Mouse (Mus musculus): ENCODE measurements around the gene Tor1aip1.

The Tor1aip1 gene

GRCm38 (mm10) chr1:156028340-156028975, 7.8 kb downstream of the Tor1aip1 start:
- DNase-seq = no peak

- no peak for DNase-seq
Measured at GRCm38 (mm10) chr1:156027849-156028248, 8.4 kb downstream of the Tor1aip1 start.

- no peak for DNase-seq
Measured at GRCm38 (mm10) chr1:156024831-156025503, 11.3 kb downstream of the Tor1aip1 start.

GRCm38 (mm10) chr1:156020402-156020801, 15.9 kb downstream of the Tor1aip1 start:
- no peak for DNase-seq

- DNase-seq = no peak
Measured at GRCm38 (mm10) chr1:156019800-156020199, 16.5 kb downstream of the Tor1aip1 start.

- DNase-seq = no peak
Measured at GRCm38 (mm10) chr1:156009003-156009402, 27.3 kb downstream of the Tor1aip1 start.

- DNase-seq = no peak
Measured at GRCm38 (mm10) chr1:156005906-156006305, 30.4 kb downstream of the Tor1aip1 start.

GRCm38 (mm10) chr1:156003201-156003935, 32.9 kb downstream of the Tor1aip1 start:
- DNase-seq = no peak

- no peak for DNase-seq
Measured at GRCm38 (mm10) chr1:156002366-156002765, 33.9 kb downstream of the Tor1aip1 start.

- no peak for DNase-seq
Measured at GRCm38 (mm10) chr1:155995612-155996011, 40.7 kb downstream of the Tor1aip1 start.

GRCm38 (mm10) chr1:155994524-155994923, 41.8 kb downstream of the Tor1aip1 start:
- no peak for DNase-seq

- DNase-seq = no peak
Measured at GRCm38 (mm10) chr1:155990391-155990790, 45.9 kb downstream of the Tor1aip1 start.

GRCm38 (mm10) chr1:155989387-155989786, 46.9 kb downstream of the Tor1aip1 start:
- peak; percentile 19 for DNase-seq

- no peak for DNase-seq
Measured at GRCm38 (mm10) chr1:155987625-155988024, 48.7 kb downstream of the Tor1aip1 start.

- DNase-seq = no peak
Measured at GRCm38 (mm10) chr1:155974931-155975330, 61.3 kb downstream of the Tor1aip1 start.

GRCm38 (mm10) chr1:155973719-155974379, 62.4 kb downstream of the Tor1aip1 start:
- no peak for DNase-seq

- peak; percentile 99 for DNase-seq
Measured at GRCm38 (mm10) chr1:155973068-155973718, 63.1 kb downstream of the Tor1aip1 start, which contains the start of gene Cep350. Gene Cep350, minus strand, starts transcription at chr1:155973255.

- peak; percentile 33 for DNase-seq
Measured at GRCm38 (mm10) chr1:155972146-155973067, 63.9 kb downstream of the Tor1aip1 start.
